In genomic region chr19:5810840-5811563, GRCm38 (mm10) we compare ENCODE assay signal across 8 mouse cellular contexts. TPM values are rescaled to one million over a fixed set of nuclear protein-coding genes. Genes with fewer than 3 reads are reported as not detected.
DNase-seq lines count a peak whose midpoint lies in the region; ATAC-seq and TF ChIP-seq lines count a peak whose summit lies in the region.

No protein-coding gene starts in this region.

- DNase-seq in kidney, postnatal 0 days (ENCODE audit: low spot score): no peak
- DNase-seq in kidney, postnatal 14 days: no peak
- DNase-seq in embryonic facial prominence, embryonic 10.5 days (ENCODE audit: low spot score): no peak
- DNase-seq in hindbrain, postnatal 0 days (ENCODE audit: low spot score): no peak
- no peak for DNase-seq in gastrocnemius, postnatal 14 days
- no peak for DNase-seq in spleen, postnatal 4 days (ENCODE audit: low spot score in 2 of 2)
- no peak for DNase-seq in urinary bladder, adult 18-20 months (ENCODE audit: low spot score in 2 of 2)

- no peak overlapping the region for H3K4me3 ChIP-seq in kidney, postnatal 0 days (replicated peaks; ENCODE audit: low read depth, low read length)
- 0 out of 2 replicates have a peak overlapping the region, but pooled peaks have one; percentile 3 for H3K4me3 ChIP-seq in embryonic facial prominence, embryonic 10.5 days
- H3K4me3 ChIP-seq in hindbrain, postnatal 0 days (ENCODE audit: low read length): no peak overlapping the region
- H3K4me3 ChIP-seq in neural tube, embryonic 12.5 days: no peak overlapping the region

- H3K9ac ChIP-seq in kidney, postnatal 0 days (ENCODE audit: low read depth, low read length): no peak overlapping the region
- no peak overlapping the region for H3K9ac ChIP-seq in hindbrain, postnatal 0 days (replicated peaks; ENCODE audit: low read length)
- no peak overlapping the region for H3K9ac ChIP-seq in neural tube, embryonic 12.5 days

- TF ChIP-seq CTCF in kidney, postnatal 0 days (IDR thresholded peaks at IDR 0.05; ENCODE audit: low read depth): no peak
- no peak for TF ChIP-seq CTCF in hindbrain, postnatal 0 days (IDR thresholded peaks at IDR 0.05; ENCODE audit: low read depth)

- no peak for ATAC-seq in kidney, postnatal 0 days (replicated peaks; ENCODE audit: low FRiP score, low read depth)
- no peak for ATAC-seq in hindbrain, postnatal 0 days
- no peak for ATAC-seq in neural tube, embryonic 12.5 days (ENCODE audit: low FRiP score, low read depth)

- peak overlapping the region; percentile 11; the same call in 1 of the 2 replicates for H3K4me2 ChIP-seq in kidney, postnatal 0 days (ENCODE audit: low read length)
- no peak overlapping the region for H3K4me2 ChIP-seq in hindbrain, postnatal 0 days (ENCODE audit: low read depth, low read length)
- peak overlapping the region; percentile 30; the same call in 1 of the 2 replicates for H3K4me2 ChIP-seq in neural tube, embryonic 12.5 days (replicated peaks)

- H3K27ac ChIP-seq in kidney, postnatal 0 days: peak overlapping the region; percentile 94
- H3K27ac ChIP-seq in embryonic facial prominence, embryonic 10.5 days (replicated peaks): peak overlapping the region; percentile 77
- peak overlapping the region; percentile 91 for H3K27ac ChIP-seq in hindbrain, postnatal 0 days
- H3K27ac ChIP-seq in neural tube, embryonic 12.5 days: peak overlapping the region; percentile 75; the same call in 1 of the 2 replicates

- H3K27me3 ChIP-seq in kidney, postnatal 0 days (ENCODE audit: insufficient read depth, low read length): no peaks in the 10 kb centered on the region
- H3K27me3 ChIP-seq in embryonic facial prominence, embryonic 10.5 days (replicated peaks; ENCODE audit: low read depth, poor library complexity, severe bottlenecking): no peaks in the 10 kb centered on the region
- no peaks in the 10 kb centered on the region for H3K27me3 ChIP-seq in hindbrain, postnatal 0 days (ENCODE audit: insufficient read depth, low read length)
- H3K27me3 ChIP-seq in neural tube, embryonic 12.5 days (replicated peaks): no peaks in the 10 kb centered on the region

- H3K9me3 ChIP-seq in kidney, postnatal 0 days (replicated peaks; ENCODE audit: low read length): no peaks in the 10 kb centered on the region
- H3K9me3 ChIP-seq in embryonic facial prominence, embryonic 10.5 days: no peaks in the 10 kb centered on the region
- H3K9me3 ChIP-seq in hindbrain, postnatal 0 days (ENCODE audit: low read length): no peaks in the 10 kb centered on the region
- no peaks in the 10 kb centered on the region for H3K9me3 ChIP-seq in neural tube, embryonic 12.5 days

- intact Hi-C loops in gastrocnemius, postnatal 14 days (cut with DNase I; ENCODE audit: low total_unique reads): no loop called here

- H3K36me3 ChIP-seq in kidney, postnatal 0 days (ENCODE audit: insufficient read depth, low read length): no peaks in the 10 kb centered on the region
- H3K36me3 ChIP-seq in embryonic facial prominence, embryonic 10.5 days (replicated peaks): no peaks in the 10 kb centered on the region
- H3K36me3 ChIP-seq in hindbrain, postnatal 0 days (ENCODE audit: insufficient read depth, low read length): no peaks in the 10 kb centered on the region
- no peaks in the 10 kb centered on the region for H3K36me3 ChIP-seq in neural tube, embryonic 12.5 days

- peaks cover 50% of the 10 kb centered on the region for H3K4me1 ChIP-seq in kidney, postnatal 0 days (replicated peaks; ENCODE audit: insufficient read depth, low read length)
- peaks cover 75% of the 10 kb centered on the region for H3K4me1 ChIP-seq in embryonic facial prominence, embryonic 10.5 days
- peaks cover 37% of the 10 kb centered on the region for H3K4me1 ChIP-seq in hindbrain, postnatal 0 days (ENCODE audit: insufficient read depth, low read length)
- H3K4me1 ChIP-seq in neural tube, embryonic 12.5 days: peaks cover 49% of the 10 kb centered on the region

- 51% methylated on average over 9 of the region's 9 CpGs for WGBS in kidney, postnatal 0 days
- 76% methylated on average over 9 of the region's 9 CpGs for WGBS in embryonic facial prominence, embryonic 10.5 days
- WGBS in hindbrain, postnatal 0 days: 61% methylated on average over 9 of the region's 9 CpGs
- 73% methylated on average over 9 of the region's 9 CpGs for WGBS in neural tube, embryonic 12.5 days

RNA-seq across cellular contexts. Expression of gene Scyl1, which starts 39.8 kb away (rescaled TPM):
- polyA plus RNA-seq in kidney, postnatal 0 days (2015; fragmentation: Nextera tagmentation; extraction: Ambion mirVana): 63.5 and 65.1 TPM in 2 replicates
- polyA plus RNA-seq in embryonic facial prominence, embryonic 10.5 days (2016; fragmentation: Nextera tagmentation; extraction: Ambion mirVana): 72.0 and 74.9 TPM in 2 replicates
- 84.1 and 96.6 TPM in 2 replicates for total RNA-seq in hindbrain, postnatal 0 days (2014; rRNA removed)
- polyA plus RNA-seq in hindbrain, postnatal 0 days (2015; fragmentation: Nextera tagmentation; extraction: Ambion mirVana): 73.3 and 76.2 TPM in 2 replicates
- 66.1 and 70.4 TPM in 2 replicates for polyA plus RNA-seq in neural tube, embryonic 12.5 days (2016; fragmentation: Nextera tagmentation; extraction: Ambion mirVana)
- total RNA-seq in gastrocnemius, postnatal 14 days (2021): 10 to 100 TPM; 56.8 to 64.9 TPM
